Mouse (Mus musculus) macrophage (primary cell): ENCODE results near the gene Scarb1. TPM values are rescaled to one million over a fixed set of nuclear protein-coding genes. Genes with fewer than 3 reads are reported as not detected.
A peak's percentile ranks its signal among the peaks of the same experiment; 100 is the strongest.
"Not testable (repeated sequence)": the region's sequence is repeated elsewhere in the genome, so short reads cannot be mapped to it uniquely, and the experiment has no call there.

Source experiments
- H3K27ac ChIP-seq: fragments of 350-480 bp; formaldehyde crosslinking; 2 replicates; pipeline ENCODE4 v1.9.0; 2021
- H3K36me3 ChIP-seq: fragments of 350-480 bp; formaldehyde crosslinking; 2 replicates; pipeline ENCODE4 v1.9.0; 2021; ENCODE audit errors: inconsistent target
- H3K4me3 ChIP-seq: fragments of 350-480 bp; formaldehyde crosslinking; 2 replicates; pipeline ENCODE4 v1.9.0; 2021; ENCODE audit errors: inconsistent target
- H3K79me2 ChIP-seq: fragments of 350-480 bp; formaldehyde crosslinking; 2 replicates; pipeline ENCODE4 v1.9.0; 2021; ENCODE audit errors: inconsistent target
- WGBS: methylation state at CpG from one replicate; pipeline ENCODE4 v1.1.7; 2026; ENCODE audit warnings: inconsistent platforms; ENCODE audit not compliant: missing documents; 5-methylcytosine and 5-hydroxymethylcytosine counted together
- polyA plus RNA-seq: library from polyadenylated mRNA; stranded (reverse); fragments of 250-400 nt; gene quantifications from 3 replicates; pipeline ENCODE4 v1.2.4, GENCODE M21; 2018; ENCODE audit warnings: inconsistent platforms
- total RNA-seq, 78 experiments: library from RNA; depleted of rRNA; stranded (reverse); fragments of 250-400 nt; gene quantifications; 1 replicate in 9 of 78; 2 replicates in 24 of 78; 3 replicates in 43 of 78; 4 replicates in 2 of 78; pipeline ENCODE4 v1.2.4; 2018; ENCODE audit warnings: inconsistent platforms in 56 of 78

Scarb1 gene
- 100 to 1,000 TPM in 4 of 26 experiments, 10 to 100 TPM in 21, 1 to 10 TPM in 1; 8.4 to 109 (median 52.5) TPM for total RNA-seq (2018; cell fraction: chromatin; rRNA removed)
- total RNA-seq (2018; cell fraction: cytosol; rRNA removed), result 10 to 100 TPM; 43.9 to 88.4 (median 58.6) TPM
- total RNA-seq (2018; cell fraction: nucleus; rRNA removed), result 100 to 1,000 TPM in 2 of 26 experiments, 10 to 100 TPM in 24; 21.7 to 129 (median 52.7) TPM
- polyA plus RNA-seq, result 80.8 to 94.6 TPM (median 83.7 TPM) in 3 replicates

GRCm38 (mm10) chr5:125340547-125341262 lies at the start of gene Scarb1:
Gene Scarb1 (minus strand): TSS chr5:125341094.
- Histone ChIP-seq H3K27ac (peak within 1 kb of the TSS; percentile 87), H3K36me3 (no peaks in the 10 kb centered on the region), H3K4me3 (peak within 1 kb of the TSS; percentile 96), H3K79me2 (peaks cover 50% of the 10 kb centered on the region)
- WGBS, result 1% methylated on average over 41 of the region's 42 CpGs

- Histone ChIP-seq H3K27ac (peak within 1 kb of the TSS; percentile 100), H3K36me3 (peaks cover 7% of the 10 kb centered on the region), H3K79me2 (peaks cover 50% of the 10 kb centered on the region), H3K4me3 (peak within 1 kb of the TSS; percentile 94)
- WGBS, result 0% methylated on average over 49 of the region's 69 CpGs
Measured at GRCm38 (mm10) chr5:125389579-125390441, 48.9 kb upstream of the Scarb1 start, which contains the start of gene Ubc. Gene Ubc (minus strand): TSS chr5:125390202.

GRCm38 (mm10) chr5:125389131-125389578 lies 48.3 kb upstream of the Scarb1 start, which contains the start of gene Gm10382:
Gene Gm10382 (plus strand): TSS chr5:125389322.
- H3K27ac ChIP-seq, result peak within 1 kb of the TSS; percentile 100
- H3K4me3 ChIP-seq, result peak within 1 kb of the TSS; percentile 94
- peaks cover 7% of the 10 kb centered on the region for H3K36me3 ChIP-seq
- H3K79me2 ChIP-seq, result peaks cover 52% of the 10 kb centered on the region
- WGBS, result 0% methylated on average over 39 of the region's 41 CpGs

GRCm38 (mm10) chr5:125388358-125389092 lies 47.6 kb upstream of the Scarb1 start:
- Histone ChIP-seq H3K79me2 (peaks cover 52% of the 10 kb centered on the region), H3K27ac (peak overlapping the region; percentile 100), H3K36me3 (peaks cover 7% of the 10 kb centered on the region), H3K4me3 (peak overlapping the region; percentile 94)
- 12% methylated on average over 12 of the region's 13 CpGs for WGBS

GRCm38 (mm10) chr5:125387295-125387694 lies 46.4 kb upstream of the Scarb1 start:
- H3K4me3 ChIP-seq, result peak overlapping the region; percentile 8; the same call in 1 of the 2 replicates
- WGBS, result 100% methylated on average over 2 of the region's 6 CpGs
- H3K79me2 ChIP-seq, result peaks cover 48% of the 10 kb centered on the region
- H3K27ac ChIP-seq, H3K36me3 ChIP-seq: not testable (repeated sequence)

GRCm38 (mm10) chr5:125385215-125385940 lies 44.5 kb upstream of the Scarb1 start:
- 76% methylated on average over 8 of the region's 8 CpGs for WGBS
- Histone ChIP-seq H3K36me3 (peaks cover 7% of the 10 kb centered on the region), H3K79me2 (peaks cover 39% of the 10 kb centered on the region), H3K4me3 (peak overlapping the region; percentile 18; the same call in 1 of the 2 replicates), H3K27ac (no peak overlapping the region)

- WGBS, result 87% methylated on average over 2 of the region's 2 CpGs
- peak overlapping the region; percentile 18; the same call in 1 of the 2 replicates for H3K4me3 ChIP-seq
- H3K36me3 ChIP-seq, result peaks cover 7% of the 10 kb centered on the region
- peaks cover 38% of the 10 kb centered on the region for H3K79me2 ChIP-seq
- H3K27ac ChIP-seq, result no peak overlapping the region
Measured at GRCm38 (mm10) chr5:125384512-125385214, 43.8 kb upstream of the Scarb1 start.

GRCm38 (mm10) chr5:125383637-125384420 lies 42.9 kb upstream of the Scarb1 start:
- WGBS, result 78% methylated on average over 3 of the region's 3 CpGs
- Histone ChIP-seq H3K36me3 (peaks cover 7% of the 10 kb centered on the region), H3K4me3 (no peak overlapping the region), H3K27ac (no peak overlapping the region), H3K79me2 (peaks cover 32% of the 10 kb centered on the region)

GRCm38 (mm10) chr5:125382673-125383558 lies 42.0 kb upstream of the Scarb1 start:
- Histone ChIP-seq H3K36me3 (peaks cover 7% of the 10 kb centered on the region), H3K27ac (no peak overlapping the region), H3K79me2 (peaks cover 23% of the 10 kb centered on the region), H3K4me3 (no peak overlapping the region)
- 48% methylated on average over 5 of the region's 6 CpGs for WGBS

- H3K36me3 ChIP-seq, result peaks cover 7% of the 10 kb centered on the region
- 72% methylated on average over 5 of the region's 5 CpGs for WGBS
- H3K4me3 ChIP-seq, result no peak overlapping the region
- peaks cover 20% of the 10 kb centered on the region for H3K79me2 ChIP-seq
- no peak overlapping the region for H3K27ac ChIP-seq
Measured at GRCm38 (mm10) chr5:125381954-125382672, 41.2 kb upstream of the Scarb1 start.

GRCm38 (mm10) chr5:125378919-125379318 lies 38.0 kb upstream of the Scarb1 start:
- 54% methylated on average over 5 of the region's 5 CpGs for WGBS
- H3K36me3 ChIP-seq, result no peaks in the 10 kb centered on the region
- H3K27ac ChIP-seq, result no peak overlapping the region
- H3K79me2 ChIP-seq, result no peaks in the 10 kb centered on the region
- no peak overlapping the region for H3K4me3 ChIP-seq
